Mouse (Mus musculus) heart, embryonic 13.5 days (tissue): ENCODE measurements at regions not wholly inside any gene's neighbourhood (a gene's known extent, or its start where the extent isn't known, plus 50 kb on each side); places are given as distances from the start of the nearest gene placed in this dataset.

Source experiments
- ATAC-seq: fragments of 200-750 bp; cut with Nextera tagmentation; 2 replicates; pipeline ENCODE4 v1.8.0; 2017; ENCODE audit warnings: moderate TSS enrichment; ENCODE audit not compliant: insufficient number of reproducible peaks, low FRiP score, low TSS enrichment; ENCODE audit errors: extremely low read depth
- H3K27ac ChIP-seq: fragments of 300-500 bp; sonication (generic); replicated peaks from 2 replicates; pipeline ENCODE4 v1.5.1; 2015; ENCODE audit warnings: moderate library complexity, mild to moderate bottlenecking, inconsistent platforms
- H3K27me3 ChIP-seq: fragments of 300-500 bp; sonication (generic); replicated peaks from 2 replicates; pipeline ENCODE4 v1.6.1; 2015; ENCODE audit warnings: mild to moderate bottlenecking, inconsistent platforms
- H3K36me3 ChIP-seq: fragments of 300-500 bp; sonication (generic); 2 replicates; pipeline ENCODE4 v1.6.1; 2015; ENCODE audit warnings: mild to moderate bottlenecking, inconsistent platforms
- H3K4me1 ChIP-seq: fragments of 300-500 bp; sonication (generic); 2 replicates; pipeline ENCODE4 v1.6.1; 2015; ENCODE audit warnings: inconsistent platforms
- H3K4me2 ChIP-seq: fragments of 300-500 bp; sonication (generic); 2 replicates; pipeline ENCODE4 v1.6.1; 2015; ENCODE audit warnings: inconsistent platforms, mild to moderate bottlenecking, moderate library complexity
- H3K4me3 ChIP-seq: fragments of 300-500 bp; sonication (generic); 2 replicates; pipeline ENCODE4 v1.5.1; 2015; ENCODE audit warnings: moderate library complexity, mild to moderate bottlenecking, inconsistent platforms
- H3K9ac ChIP-seq: fragments of 300-500 bp; sonication (generic); 2 replicates; pipeline ENCODE4 v1.6.1; 2015; ENCODE audit warnings: inconsistent platforms, mild to moderate bottlenecking, moderate library complexity
- H3K9me3 ChIP-seq: fragments of 300-500 bp; sonication (generic); 2 replicates; pipeline ENCODE4 v1.6.1; 2016; ENCODE audit warnings: inconsistent platforms
- WGBS: fragments of 180-500 bp; shearing (Covaris S2); methylation state at CpG from one replicate; pipeline ENCODE4 v1.1.7; 2015; ENCODE audit warnings: mixed read lengths; 5-methylcytosine and 5-hydroxymethylcytosine counted together

DNA sequence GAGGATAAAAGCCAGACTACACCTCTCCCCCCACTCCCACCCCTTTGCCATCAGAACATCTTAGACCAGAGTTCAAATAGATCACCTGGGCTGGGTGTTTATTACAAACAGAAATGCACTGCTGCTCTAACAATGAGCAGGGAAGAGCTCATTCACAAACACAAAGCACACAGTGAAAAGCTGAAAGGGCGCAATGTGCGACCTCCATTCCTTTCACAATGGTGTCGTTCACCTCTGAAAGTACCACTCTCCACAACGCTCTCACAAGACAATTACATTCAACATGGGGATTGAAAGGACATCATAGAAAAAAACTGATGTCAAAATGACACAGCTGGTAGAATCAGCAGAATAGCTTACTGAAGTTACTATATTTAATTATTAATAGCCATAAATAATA lies 426.8 kb downstream of the Fat4 start:
- no peak overlapping the region for H3K27ac ChIP-seq
- ATAC-seq: no peak
- no peak overlapping the region for H3K4me3 ChIP-seq
- H3K9ac ChIP-seq: no peak overlapping the region
- 75% methylated on average over 4 of the region's 4 CpGs for WGBS
- no peaks in the 10 kb centered on the region for H3K27me3 ChIP-seq
- no peaks in the 10 kb centered on the region for H3K9me3 ChIP-seq
- no peaks in the 10 kb centered on the region for H3K36me3 ChIP-seq
- no peak overlapping the region for H3K4me2 ChIP-seq
- no peaks in the 10 kb centered on the region for H3K4me1 ChIP-seq

DNA sequence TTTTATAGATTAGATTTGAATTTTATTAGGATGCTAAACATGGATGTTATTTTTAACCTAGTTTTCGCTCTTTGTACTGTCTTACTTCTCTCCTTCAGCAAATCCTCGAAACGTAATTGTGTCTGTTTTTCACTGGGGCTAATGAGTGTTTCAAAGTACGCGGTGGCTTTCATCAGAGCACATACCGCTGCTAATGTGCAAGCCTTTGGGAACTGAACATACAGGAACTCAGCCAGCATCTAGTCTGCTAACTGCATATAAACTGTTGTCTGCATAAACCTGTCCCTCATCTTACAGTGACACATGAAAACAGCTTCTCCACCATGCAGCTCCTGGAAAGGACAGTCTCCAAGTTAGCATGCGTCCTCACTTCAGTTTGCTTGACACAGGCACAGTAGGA lies 434.1 kb downstream of the Fat4 start:
- ATAC-seq: no peak
- H3K9me3 ChIP-seq: no peaks in the 10 kb centered on the region
- no peak overlapping the region for H3K4me3 ChIP-seq
- peak overlapping the region; percentile 33; the same call in 1 of the 2 replicates for H3K9ac ChIP-seq
- H3K27ac ChIP-seq: no peak overlapping the region
- no peaks in the 10 kb centered on the region for H3K36me3 ChIP-seq
- no peaks in the 10 kb centered on the region for H3K27me3 ChIP-seq
- peaks cover 32% of the 10 kb centered on the region for H3K4me1 ChIP-seq
- H3K4me2 ChIP-seq: no peak overlapping the region
- WGBS: 54% methylated on average over 7 of the region's 7 CpGs

DNA sequence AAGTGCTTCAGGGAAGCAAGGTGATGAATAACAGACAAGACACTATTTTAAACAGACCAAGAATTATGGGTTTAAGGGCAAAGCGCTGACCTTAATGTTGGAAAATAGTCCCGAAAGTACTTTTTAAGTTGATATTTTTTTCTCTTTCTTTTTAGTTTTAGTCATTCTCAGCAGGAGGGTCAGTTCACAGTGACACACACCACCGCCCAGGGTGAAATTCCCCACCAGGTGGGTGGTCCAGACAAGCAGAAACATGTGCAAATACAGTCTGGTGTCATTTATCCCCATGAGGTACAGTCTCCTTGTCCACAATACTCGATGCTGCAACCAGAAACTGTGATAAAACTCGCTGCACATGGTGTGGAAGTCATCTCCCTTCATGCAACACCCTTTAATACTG lies 435.5 kb downstream of the Fat4 start:
- 51% methylated on average over 5 of the region's 5 CpGs for WGBS
- H3K4me3 ChIP-seq: no peak overlapping the region
- H3K27ac ChIP-seq: no peak overlapping the region
- no peak overlapping the region for H3K4me2 ChIP-seq
- ATAC-seq: no peak
- H3K36me3 ChIP-seq: no peaks in the 10 kb centered on the region
- H3K9ac ChIP-seq: no peak overlapping the region
- H3K4me1 ChIP-seq: peaks cover 32% of the 10 kb centered on the region
- H3K27me3 ChIP-seq: no peaks in the 10 kb centered on the region
- no peaks in the 10 kb centered on the region for H3K9me3 ChIP-seq

DNA sequence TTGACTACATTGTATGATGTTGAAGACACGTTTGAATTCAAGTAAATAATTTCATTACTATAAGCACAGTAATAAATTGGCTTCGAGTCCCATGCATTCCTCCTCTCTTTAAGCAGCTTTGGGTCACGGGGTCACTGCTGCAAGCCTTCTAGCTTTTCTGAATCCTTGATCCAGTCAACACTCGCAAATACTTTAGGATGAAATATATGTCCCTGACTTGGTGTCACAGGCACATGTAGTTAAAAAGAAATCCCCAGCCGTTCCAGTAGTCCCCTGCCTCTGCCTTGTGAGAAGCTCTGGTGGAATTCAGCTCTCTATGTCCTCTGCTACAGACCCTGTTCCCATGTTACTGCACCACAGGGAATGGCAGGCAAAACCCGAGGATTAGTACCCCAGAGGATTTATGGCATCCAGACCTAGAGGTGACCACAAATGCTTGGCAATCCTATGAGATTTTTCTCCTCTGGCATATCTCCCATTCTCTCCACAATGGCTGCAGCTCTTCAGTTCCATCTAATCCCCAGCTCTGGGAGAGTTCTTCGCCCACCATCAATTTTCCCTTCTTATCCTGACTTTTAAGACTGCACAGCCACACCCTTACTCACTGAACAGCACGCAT lies 449.0 kb downstream of the Fat4 start:
- H3K27ac ChIP-seq: no peak overlapping the region
- no peak for ATAC-seq

DNA sequence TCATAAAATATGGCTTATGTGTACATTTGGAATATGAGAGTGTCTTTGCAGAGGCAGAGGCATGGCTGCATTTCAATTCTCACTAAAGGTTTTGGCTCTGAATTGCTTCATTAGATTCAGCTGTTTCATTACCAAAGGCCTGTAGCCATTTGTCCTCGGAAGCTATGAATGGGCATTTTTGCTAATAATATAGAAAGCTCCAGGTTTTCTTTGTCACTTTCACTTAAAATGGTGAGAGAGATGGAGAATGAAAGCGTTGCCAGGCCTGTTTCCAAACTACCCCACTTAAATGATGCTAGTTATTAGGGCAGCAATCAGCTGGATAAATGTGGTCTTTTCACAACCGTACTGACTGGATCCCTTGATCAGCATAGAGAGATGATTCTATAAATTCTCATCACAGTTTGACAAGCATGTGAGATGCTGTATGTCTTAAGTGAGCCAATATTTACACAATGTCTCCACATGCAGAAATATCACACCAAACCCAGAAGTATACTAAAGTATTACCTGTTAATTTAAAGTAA lies 454.5 kb downstream of the Fat4 start:
- no peaks in the 10 kb centered on the region for H3K27me3 ChIP-seq
- H3K27ac ChIP-seq: no peak overlapping the region
- H3K9ac ChIP-seq: no peak overlapping the region
- H3K4me2 ChIP-seq: no peak overlapping the region
- no peaks in the 10 kb centered on the region for H3K4me1 ChIP-seq
- no peaks in the 10 kb centered on the region for H3K36me3 ChIP-seq
- no peak overlapping the region for H3K4me3 ChIP-seq
- 77% methylated on average over 3 of the region's 3 CpGs for WGBS
- no peaks in the 10 kb centered on the region for H3K9me3 ChIP-seq
- ATAC-seq: no peak

More for the DNA sequence above, 449.0 kb downstream of the Fat4 start:
- Histone ChIP-seq H3K27me3 (no peaks in the 10 kb centered on the region), H3K9me3 (peaks cover 5% of the 10 kb centered on the region; the same call in 1 of the 2 replicates), H3K36me3 (no peaks in the 10 kb centered on the region), H3K4me2 (no peak overlapping the region), H3K9ac (no peak overlapping the region), H3K4me1 (0 out of 2 replicates have a peak, but pooled peaks cover 4% of the 10 kb centered on the region), H3K4me3 (no peak overlapping the region)
- 50% methylated on average over 8 of the region's 8 CpGs for WGBS

DNA sequence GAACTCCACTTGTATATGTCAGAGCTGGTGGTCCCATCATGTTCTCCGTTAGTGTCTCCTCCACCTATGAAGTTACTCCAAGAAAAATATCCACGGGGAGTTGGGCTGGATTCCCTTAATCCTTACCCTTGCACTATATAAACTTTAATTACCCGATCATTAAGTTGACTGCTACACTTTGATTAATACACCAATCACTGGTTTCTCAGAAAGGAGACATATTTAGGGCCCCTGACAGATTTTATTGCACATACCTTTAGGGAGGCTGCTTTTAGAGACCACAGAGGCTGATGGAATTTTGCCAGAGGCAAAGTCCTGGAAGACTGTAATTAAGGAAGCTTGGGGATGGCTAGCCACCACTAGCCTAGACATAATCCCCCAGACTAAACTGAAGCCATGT lies 457.3 kb downstream of the Fat4 start:
- Histone ChIP-seq H3K4me3 (no peak overlapping the region), H3K9me3 (no peaks in the 10 kb centered on the region), H3K27ac (no peak overlapping the region), H3K36me3 (no peaks in the 10 kb centered on the region), H3K4me1 (no peaks in the 10 kb centered on the region), H3K27me3 (no peaks in the 10 kb centered on the region), H3K4me2 (no peak overlapping the region), H3K9ac (no peak overlapping the region)
- ATAC-seq: no peak
- 78% methylated on average over 3 of the region's 3 CpGs for WGBS

DNA sequence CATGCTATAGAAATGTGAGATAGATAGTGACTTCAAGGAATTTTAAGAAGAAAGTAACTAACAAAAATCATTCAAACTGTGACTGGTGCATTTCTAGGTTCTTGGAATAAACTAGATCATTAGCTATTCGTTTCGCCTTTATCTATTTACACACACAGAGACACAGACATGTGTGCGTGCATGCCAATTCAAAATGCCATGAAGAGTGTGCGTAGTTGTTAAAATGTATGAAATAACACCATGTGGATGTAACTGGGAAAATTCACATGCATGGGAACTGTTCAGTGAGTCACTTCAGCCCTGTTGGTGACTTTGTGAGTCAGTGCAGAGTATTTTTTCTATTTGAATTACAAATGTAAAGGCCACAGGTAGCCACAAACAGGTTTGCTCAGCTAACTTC lies 460.8 kb downstream of the Fat4 start:
- Histone ChIP-seq H3K36me3 (no peaks in the 10 kb centered on the region), H3K27me3 (no peaks in the 10 kb centered on the region), H3K4me1 (no peaks in the 10 kb centered on the region), H3K9me3 (no peaks in the 10 kb centered on the region), H3K27ac (no peak overlapping the region), H3K4me3 (no peak overlapping the region), H3K9ac (no peak overlapping the region), H3K4me2 (no peak overlapping the region)
- WGBS: 90% methylated on average over 4 of the region's 4 CpGs
- no peak for ATAC-seq

DNA sequence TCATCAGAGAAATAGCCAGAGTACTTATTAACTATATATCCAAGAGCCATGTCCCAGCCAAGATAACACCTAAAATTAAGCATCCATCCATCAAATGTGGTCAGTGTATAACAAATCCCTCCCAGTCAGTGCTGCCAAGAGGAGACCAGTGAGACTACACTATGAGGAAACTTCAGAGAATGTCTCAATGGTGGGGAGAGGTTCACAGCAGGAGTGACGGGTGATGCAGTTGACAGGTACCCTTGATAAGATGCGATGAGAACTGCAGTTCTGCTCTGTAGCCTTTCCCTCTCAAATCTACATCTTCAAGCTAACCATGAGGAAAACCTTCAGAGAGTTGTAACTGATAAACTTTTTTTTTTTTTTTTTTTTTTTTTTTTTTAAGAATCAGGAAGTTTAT lies 470.3 kb downstream of the Fat4 start:
- Histone ChIP-seq H3K36me3 (no peaks in the 10 kb centered on the region), H3K27ac (peak overlapping the region; percentile 12; the same call in 1 of the 2 replicates), H3K9ac (no peak overlapping the region), H3K4me3 (no peak overlapping the region), H3K9me3 (peaks cover 6% of the 10 kb centered on the region; the same call in 1 of the 2 replicates), H3K4me1 (peaks cover 7% of the 10 kb centered on the region), H3K27me3 (0 out of 2 replicates have a peak, but pooled peaks cover 4% of the 10 kb centered on the region), H3K4me2 (no peak overlapping the region)
- no peak for ATAC-seq
- WGBS: 19% methylated on average over 2 of the region's 2 CpGs

DNA sequence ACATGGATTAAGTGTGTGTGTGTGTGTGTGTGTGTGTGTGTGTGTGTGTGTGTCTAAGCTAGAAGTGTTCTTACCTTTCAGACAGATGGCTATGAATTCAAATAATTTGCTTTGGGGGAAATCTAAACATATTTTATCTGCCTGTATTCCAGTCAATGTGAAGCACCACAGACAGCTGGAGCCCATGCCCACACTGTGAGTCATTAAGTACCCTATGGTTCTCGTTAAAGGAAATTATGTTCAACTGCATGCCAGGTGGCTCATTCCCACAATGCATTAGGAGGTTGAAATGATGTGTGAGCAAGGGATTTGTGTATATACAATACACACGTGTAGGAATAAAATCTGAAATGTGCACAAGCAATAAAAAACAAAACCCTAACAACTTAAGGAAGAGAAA lies 473.5 kb downstream of the Fat4 start:
- H3K9ac ChIP-seq: no peak overlapping the region
- WGBS: 62% methylated on average over 2 of the region's 2 CpGs
- H3K27ac ChIP-seq: no peak overlapping the region
- H3K4me2 ChIP-seq: no peak overlapping the region
- H3K4me1 ChIP-seq: peaks cover 7% of the 10 kb centered on the region
- no peak overlapping the region for H3K4me3 ChIP-seq
- peaks cover 7% of the 10 kb centered on the region; the same call in 1 of the 2 replicates for H3K9me3 ChIP-seq
- 0 out of 2 replicates have a peak, but pooled peaks cover 4% of the 10 kb centered on the region for H3K27me3 ChIP-seq
- H3K36me3 ChIP-seq: no peaks in the 10 kb centered on the region
- ATAC-seq: no peak

DNA sequence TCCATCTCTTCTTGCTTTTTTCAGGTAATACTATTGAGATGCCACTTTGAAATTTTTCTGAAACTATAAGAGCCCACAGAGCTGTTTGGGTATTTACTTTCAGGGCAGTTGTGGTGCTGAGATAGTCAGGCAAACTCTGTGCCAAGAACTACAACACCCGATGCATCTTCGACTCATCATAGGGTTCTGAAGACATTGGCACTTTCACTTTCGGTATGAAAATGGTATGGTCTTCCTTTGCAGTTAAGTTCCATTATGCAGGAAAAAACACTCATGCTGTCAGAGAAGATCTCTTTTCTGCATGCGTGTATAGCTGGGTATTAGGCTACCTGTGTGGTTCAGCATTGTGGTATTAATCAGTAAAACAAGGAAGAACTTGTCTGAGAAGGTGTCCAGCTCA lies 484.2 kb downstream of the Fat4 start:
- Histone ChIP-seq H3K36me3 (no peaks in the 10 kb centered on the region), H3K4me3 (no peak overlapping the region), H3K4me1 (no peaks in the 10 kb centered on the region), H3K4me2 (no peak overlapping the region), H3K9me3 (no peaks in the 10 kb centered on the region), H3K27ac (no peak overlapping the region), H3K9ac (no peak overlapping the region), H3K27me3 (no peaks in the 10 kb centered on the region)
- 87% methylated on average over 4 of the region's 4 CpGs for WGBS
- no peak for ATAC-seq

DNA sequence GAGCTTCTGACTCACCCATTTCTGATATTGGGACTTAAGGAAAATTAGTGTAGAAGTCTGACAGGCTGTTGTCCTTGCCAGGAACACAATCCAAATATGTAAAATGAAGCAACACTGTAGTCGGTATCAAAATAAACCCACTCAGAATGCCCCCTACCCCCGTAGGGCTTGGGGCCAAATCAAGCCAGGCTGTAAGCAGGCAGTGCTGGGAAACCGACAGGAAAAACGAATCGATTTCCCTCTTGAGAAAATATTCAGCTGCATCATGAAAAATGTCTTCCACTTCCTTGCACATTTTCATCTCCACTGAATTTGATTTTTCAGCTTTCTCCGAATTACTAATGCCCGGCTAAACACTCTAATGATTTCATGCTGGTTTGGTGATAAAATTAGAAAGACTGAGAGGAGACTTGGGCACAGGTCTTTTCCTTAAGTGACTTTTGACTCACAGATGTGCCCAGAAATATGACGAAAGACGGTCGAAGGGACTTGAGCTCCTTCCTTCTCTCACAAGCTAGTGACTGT lies 485.7 kb downstream of the Fat4 start:
- Histone ChIP-seq H3K36me3 (no peaks in the 10 kb centered on the region), H3K9me3 (no peaks in the 10 kb centered on the region), H3K27ac (no peak overlapping the region), H3K4me1 (no peaks in the 10 kb centered on the region), H3K9ac (no peak overlapping the region), H3K4me3 (no peak overlapping the region), H3K27me3 (no peaks in the 10 kb centered on the region), H3K4me2 (no peak overlapping the region)
- WGBS: 76% methylated on average over 10 of the region's 10 CpGs
- ATAC-seq: no peak

DNA sequence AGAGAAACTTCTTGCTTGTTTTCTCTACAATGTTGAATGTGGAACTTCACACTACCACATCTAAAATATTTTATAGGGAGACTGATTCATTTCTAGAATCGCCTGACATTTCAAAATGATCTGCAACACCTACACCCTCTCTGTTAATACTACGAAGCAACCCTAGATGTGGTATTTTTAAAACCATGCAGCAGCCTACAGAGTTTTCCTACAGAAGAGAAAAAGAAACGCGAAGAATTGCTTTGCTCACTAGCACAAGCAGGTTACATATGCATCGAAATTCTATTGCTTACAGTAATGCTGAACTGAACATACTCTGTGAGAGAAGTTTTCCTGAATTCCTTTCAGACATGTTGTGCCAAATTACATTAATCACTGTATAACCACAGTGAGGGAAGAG lies 488.7 kb downstream of the Fat4 start:
- Histone ChIP-seq H3K4me2 (no peak overlapping the region), H3K27ac (no peak overlapping the region), H3K4me1 (no peaks in the 10 kb centered on the region), H3K36me3 (no peaks in the 10 kb centered on the region), H3K27me3 (no peaks in the 10 kb centered on the region), H3K4me3 (no peak overlapping the region), H3K9me3 (no peaks in the 10 kb centered on the region), H3K9ac (no peak overlapping the region)
- ATAC-seq: no peak
- 71% methylated on average over 5 of the region's 5 CpGs for WGBS
